Mouse (Mus musculus) spleen, adult 2 months (tissue): ENCODE measurements around the gene Nfkbia. TPM values are rescaled to one million over a fixed set of nuclear protein-coding genes. Genes with fewer than 3 reads are reported as not detected.

Experiments
- DNase-seq, 2 experiments: peaks; one replicate each; pipeline versions ENCODE4 v3.0.0 to v3.0.0-alpha.2; 2012 to 2021; ENCODE audit warnings: low spot score in 2 of 2, low read depth in 1 of 2
- H3K27ac ChIP-seq: fragments of 200-500 bp; 2 replicates; pipeline ENCODE4 v1.5.1; 2012; ENCODE audit warnings: low read length, inconsistent platforms; ENCODE audit not compliant: insufficient read depth
- H3K27me3 ChIP-seq: fragments of 200-500 bp; 2 replicates; pipeline ENCODE4 v1.6.1; 2012; ENCODE audit warnings: mild to moderate bottlenecking, moderate library complexity, low read length, inconsistent platforms; ENCODE audit not compliant: control insufficient read depth, insufficient read depth
- H3K36me3 ChIP-seq: fragments of 200-500 bp; 2 replicates; pipeline ENCODE4 v1.6.1; 2012; ENCODE audit warnings: mild to moderate bottlenecking, low read length, inconsistent platforms; ENCODE audit not compliant: control insufficient read depth, insufficient read depth
- H3K4me1 ChIP-seq: fragments of 200-500 bp; 2 replicates; pipeline ENCODE4 v1.6.1; 2011; ENCODE audit warnings: inconsistent platforms; ENCODE audit not compliant: control insufficient read depth, insufficient read depth, insufficient read length
- H3K4me3 ChIP-seq: fragments of 200-500 bp; 2 replicates; pipeline ENCODE4 v1.5.1; 2011; ENCODE audit warnings: mild to moderate bottlenecking, inconsistent platforms; ENCODE audit not compliant: insufficient read depth, insufficient read length; ENCODE audit errors: extremely low read depth
- CTCF ChIP-seq: fragments of 200-500 bp; IDR thresholded peaks from 2 replicates; pipeline ENCODE4 v1.5.1; 2011; ENCODE audit warnings: mild to moderate bottlenecking, inconsistent platforms; ENCODE audit not compliant: insufficient read depth, insufficient read length, insufficient replicate concordance; ENCODE audit errors: extremely low read depth
- POLR2A ChIP-seq: fragments of 200-500 bp; IDR thresholded peaks from 2 replicates; pipeline ENCODE4 v1.6.1; 2011; ENCODE audit warnings: low read depth, low read length, inconsistent platforms
- WGBS: fragments of 180-500 bp; shearing (Covaris S2); methylation state at CpG from one replicate; pipeline ENCODE4 v1.1.7; 2018; 5-methylcytosine and 5-hydroxymethylcytosine counted together
- polyA plus RNA-seq: library from polyadenylated mRNA; depleted of rRNA; stranded (reverse); fragments of >200 nt; gene quantifications from 2 replicates; pipeline ENCODE4 v1.2.3, GENCODE M21; 2012

The Nfkbia gene
- polyA plus RNA-seq, 1 experiment = 287 TPM

GRCm38 (mm10) chr12:55461767-55462166 lies 30.7 kb downstream of the Nfkbia start:
- Histone ChIP-seq H3K36me3 (no peaks in the 10 kb centered on the region), H3K4me3 (no peak overlapping the region), H3K27ac (no peak overlapping the region), H3K4me1 (peaks cover 22% of the 10 kb centered on the region; the same call in 1 of the 2 replicates), H3K27me3 (no peaks in the 10 kb centered on the region)
- WGBS = 84% methylated on average over 6 of the region's 6 CpGs
- TF ChIP-seq CTCF (no peak), POLR2A (no peak)
- no peak for DNase-seq

- H3K4me3 ChIP-seq = no peak overlapping the region
- no peak overlapping the region for H3K27ac ChIP-seq
- WGBS = 67% methylated on average over 4 of the region's 4 CpGs
- H3K4me1 ChIP-seq = peaks cover 15% of the 10 kb centered on the region; the same call in 1 of the 2 replicates
- no peak for TF ChIP-seq POLR2A
- TF ChIP-seq CTCF = no peak
- no peak for DNase-seq
- no peaks in the 10 kb centered on the region for H3K27me3 ChIP-seq
- H3K36me3 ChIP-seq = no peaks in the 10 kb centered on the region
These were observed 31.5 kb downstream of the Nfkbia start for GRCm38 (mm10) chr12:55460900-55461299.

GRCm38 (mm10) chr12:55459739-55460138 lies 32.7 kb downstream of the Nfkbia start:
- Histone ChIP-seq H3K36me3 (no peaks in the 10 kb centered on the region), H3K27ac (no peak overlapping the region), H3K4me3 (no peak overlapping the region), H3K4me1 (peaks cover 13% of the 10 kb centered on the region; the same call in 1 of the 2 replicates), H3K27me3 (no peaks in the 10 kb centered on the region)
- 34% methylated on average over 8 of the region's 8 CpGs for WGBS
- no peak for TF ChIP-seq CTCF
- TF ChIP-seq POLR2A = no peak
- DNase-seq = no peak

GRCm38 (mm10) chr12:55456893-55457292 lies 35.6 kb downstream of the Nfkbia start:
- no peak for DNase-seq
- H3K36me3 ChIP-seq = no peaks in the 10 kb centered on the region
- no peak overlapping the region for H3K27ac ChIP-seq
- H3K4me1 ChIP-seq = peaks cover 3% of the 10 kb centered on the region; the same call in 1 of the 2 replicates
- whole genome bisulfite sequencing = 91% methylated on average over 5 of the region's 5 CpGs
- H3K4me3 ChIP-seq = no peak overlapping the region
- no peaks in the 10 kb centered on the region for H3K27me3 ChIP-seq
- TF ChIP-seq POLR2A = no peak

DNA sequence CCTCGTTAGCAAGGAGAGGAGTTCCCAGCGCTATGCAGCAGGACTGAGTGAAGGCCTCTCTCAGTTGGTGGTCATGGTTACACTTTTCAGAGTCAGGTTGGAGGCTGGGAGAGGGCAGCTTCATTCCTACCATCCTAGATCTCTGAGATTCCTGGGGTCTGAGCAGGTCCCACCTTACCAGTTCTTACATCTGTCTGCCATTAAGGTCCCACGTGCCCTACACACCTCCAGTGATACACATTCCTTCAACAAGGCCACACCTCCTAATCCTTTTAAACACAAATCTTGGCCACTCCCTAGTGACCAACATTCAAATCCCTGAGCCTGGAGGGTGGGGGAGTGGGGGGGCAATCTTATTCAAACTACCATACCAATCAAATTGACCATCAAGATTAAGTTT lies 36.3 kb downstream of the Nfkbia start:
- H3K27ac ChIP-seq = no peak overlapping the region
- no peaks in the 10 kb centered on the region for H3K27me3 ChIP-seq
- H3K4me3 ChIP-seq = no peak overlapping the region
- H3K36me3 ChIP-seq = no peaks in the 10 kb centered on the region
- DNase-seq = no peak
- H3K4me1 ChIP-seq = peaks cover 3% of the 10 kb centered on the region; the same call in 1 of the 2 replicates
- 86% methylated on average over 3 of the region's 3 CpGs for WGBS
- TF ChIP-seq CTCF = no peak
- no peak for TF ChIP-seq POLR2A

- no peaks in the 10 kb centered on the region for H3K27me3 ChIP-seq
- TF ChIP-seq CTCF (no peak), POLR2A (no peak)
- 91% methylated on average over 10 of the region's 10 CpGs for WGBS
- no peak overlapping the region for H3K27ac ChIP-seq
- no peak for DNase-seq
- no peaks in the 10 kb centered on the region for H3K36me3 ChIP-seq
- H3K4me1 ChIP-seq = peaks cover 7% of the 10 kb centered on the region; the same call in 1 of the 2 replicates
- H3K4me3 ChIP-seq = no peak overlapping the region
These were observed 37.2 kb downstream of the Nfkbia start for GRCm38 (mm10) chr12:55455206-55455605.

DNA sequence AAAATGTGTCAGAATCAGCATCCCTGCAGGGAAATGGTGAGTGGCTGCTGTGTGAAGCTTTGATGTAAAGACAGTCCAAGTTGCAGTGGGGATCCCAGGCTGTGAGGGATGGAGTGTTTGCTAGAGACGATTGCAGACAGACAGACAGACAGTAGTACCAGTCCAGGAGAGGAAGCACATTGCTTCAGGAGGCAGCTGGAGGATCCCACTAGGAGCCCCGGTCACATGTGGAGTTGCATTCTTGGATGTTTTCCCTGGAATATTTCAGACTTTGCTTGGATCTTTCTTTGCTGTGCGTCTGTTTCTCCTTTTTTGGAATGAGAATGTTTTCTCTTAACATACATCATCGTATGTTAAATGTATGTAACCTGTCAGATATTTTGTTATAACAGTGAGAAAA lies 38.5 kb downstream of the Nfkbia start:
- 82% methylated on average over 4 of the region's 4 CpGs for WGBS
- no peaks in the 10 kb centered on the region for H3K36me3 ChIP-seq
- no peak overlapping the region for H3K27ac ChIP-seq
- H3K4me1 ChIP-seq = peaks cover 9% of the 10 kb centered on the region; the same call in 1 of the 2 replicates
- no peak overlapping the region for H3K4me3 ChIP-seq
- no peaks in the 10 kb centered on the region for H3K27me3 ChIP-seq
- DNase-seq = no peak
- no peak for TF ChIP-seq CTCF
- TF ChIP-seq POLR2A = no peak

GRCm38 (mm10) chr12:55452839-55453238 lies 39.6 kb downstream of the Nfkbia start:
- H3K4me3 ChIP-seq = no peak overlapping the region
- H3K4me1 ChIP-seq = peaks cover 9% of the 10 kb centered on the region; the same call in 1 of the 2 replicates
- no peak for TF ChIP-seq POLR2A
- no peak for TF ChIP-seq CTCF
- no peaks in the 10 kb centered on the region for H3K36me3 ChIP-seq
- no peak for DNase-seq
- H3K27ac ChIP-seq = no peak overlapping the region
- no peaks in the 10 kb centered on the region for H3K27me3 ChIP-seq
- WGBS = 42% methylated on average over 5 of the region's 5 CpGs
